Mouse (Mus musculus) intestine, embryonic 14.5 days (tissue): ENCODE data around the gene Usp34. TPM values are rescaled to one million over a fixed set of nuclear protein-coding genes. Genes with fewer than 3 reads are reported as not detected.

Source experiments
- ATAC-seq: fragments of 200-750 bp; cut with Nextera tagmentation; replicated peaks from 2 replicates; pipeline ENCODE4 v1.8.0; 2017; ENCODE audit warnings: low read depth, moderate number of reproducible peaks, moderate TSS enrichment, moderate library complexity; ENCODE audit not compliant: low FRiP score, low TSS enrichment
- DNase-seq: peaks from one replicate; pipeline ENCODE4 v3.0.0-alpha.2; 2018; ENCODE audit warnings: low spot score
- H3K27ac ChIP-seq: fragments of 300-500 bp; sonication (generic); 2 replicates; pipeline ENCODE4 v1.5.1; 2014; ENCODE audit warnings: low read depth, mild to moderate bottlenecking, control low read depth
- H3K27me3 ChIP-seq: fragments of 300-500 bp; sonication (generic); replicated peaks from 2 replicates; pipeline ENCODE4 v1.6.1; 2014; ENCODE audit warnings: low read length, control low read depth; ENCODE audit not compliant: control insufficient read depth, insufficient read depth
- H3K36me3 ChIP-seq: fragments of 300-500 bp; sonication (generic); 2 replicates; pipeline ENCODE4 v1.6.1; 2014; ENCODE audit warnings: low read length, control low read depth; ENCODE audit not compliant: control insufficient read depth, insufficient read depth
- H3K4me1 ChIP-seq: fragments of 300-500 bp; sonication (generic); replicated peaks from 2 replicates; pipeline ENCODE4 v1.6.1; 2014; ENCODE audit warnings: low read length, control low read depth, mixed read lengths; ENCODE audit not compliant: control insufficient read depth, insufficient read depth
- H3K4me2 ChIP-seq: fragments of 300-500 bp; sonication (generic); 2 replicates; pipeline ENCODE4 v1.6.1; 2014; ENCODE audit warnings: low read length
- H3K4me3 ChIP-seq: fragments of 300-500 bp; sonication (generic); 2 replicates; pipeline ENCODE4 v1.5.1; 2014; ENCODE audit warnings: low read depth, low read length, control low read depth, mixed read lengths
- H3K9ac ChIP-seq: fragments of 300-500 bp; sonication (generic); 2 replicates; pipeline ENCODE4 v1.6.1; 2014; ENCODE audit warnings: mild to moderate bottlenecking, low read length
- H3K9me3 ChIP-seq: fragments of 300-500 bp; sonication (generic); 2 replicates; pipeline ENCODE4 v1.6.1; 2016; ENCODE audit warnings: low read length, control low read depth; ENCODE audit not compliant: control insufficient read depth
- WGBS: fragments of 180-500 bp; shearing (Covaris S2); extraction: QIAGEN DNeasy Blood & Tissue Kit; methylation state at CpG from one replicate; pipeline ENCODE4 v1.1.7; 2014; 5-methylcytosine and 5-hydroxymethylcytosine counted together
- polyA plus RNA-seq: library from polyadenylated mRNA; unstranded; fragments of >200 nt; fragmentation: Nextera tagmentation; extraction: Ambion mirVana; gene quantifications from 2 replicates; pipeline ENCODE4 v1.2.1, GENCODE M21; 2014

Usp34 gene
- 37.2 and 39.3 TPM in 2 replicates for polyA plus RNA-seq

DNA sequence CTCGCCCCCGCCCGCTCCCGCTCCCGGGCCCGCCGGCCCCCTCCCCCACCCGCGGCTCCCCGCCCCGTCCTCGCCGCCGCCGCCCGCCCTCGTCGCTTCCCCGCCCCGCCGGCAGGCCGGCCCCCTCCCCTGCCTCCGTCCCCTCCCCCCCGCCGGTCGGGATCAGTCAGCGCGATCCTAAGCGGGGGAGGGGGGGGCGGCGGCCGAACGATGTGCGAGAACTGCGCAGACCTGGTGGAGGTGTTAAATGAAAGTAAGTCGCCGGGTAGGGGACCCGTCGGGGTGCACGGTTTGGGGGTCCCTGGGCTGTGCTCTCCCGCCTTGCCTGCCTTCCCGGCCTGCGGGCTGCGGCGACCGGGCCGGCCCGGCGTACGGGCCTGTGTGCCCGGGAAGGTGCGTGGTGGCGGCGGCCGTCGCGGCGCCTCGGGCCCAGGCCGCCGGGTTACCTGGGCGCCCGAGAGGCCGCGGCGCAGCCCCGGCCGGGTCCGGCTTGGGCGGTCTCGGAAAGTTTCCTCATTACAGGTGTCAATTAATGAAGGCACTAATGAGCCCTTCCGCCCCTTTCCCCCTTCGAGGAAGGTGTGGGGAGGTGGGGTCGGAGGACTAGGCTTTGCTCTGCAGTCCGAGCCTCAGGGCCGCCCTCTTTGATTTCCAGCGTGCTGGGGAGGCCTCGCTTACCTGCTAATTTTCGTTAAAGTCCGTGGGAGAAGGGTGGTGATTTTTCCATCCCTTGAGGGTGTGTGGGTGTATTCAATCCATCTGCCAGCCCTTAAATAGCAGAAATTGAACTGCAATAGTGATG is at the start of gene Usp34:
Gene Usp34, plus strand, starts transcription at position 132 of the 802 bp plus-strand sequence.
- Histone ChIP-seq H3K4me1 (peaks cover 7% of the 10 kb centered on the region; the same call in 1 of the 2 replicates), H3K27ac (peak within 1 kb of the TSS; percentile 98), H3K36me3 (no peaks in the 10 kb centered on the region), H3K27me3 (no peaks in the 10 kb centered on the region), H3K4me2 (peak within 1 kb of the TSS; percentile 62), H3K4me3 (peak within 1 kb of the TSS; percentile 82), H3K9me3 (no peaks in the 10 kb centered on the region), H3K9ac (peak within 1 kb of the TSS; percentile 95)
- ATAC-seq (peak; percentile 50), DNase-seq (peak; percentile 88)
- under 1% methylated on average over 50 of the region's 80 CpGs for WGBS

DNA sequence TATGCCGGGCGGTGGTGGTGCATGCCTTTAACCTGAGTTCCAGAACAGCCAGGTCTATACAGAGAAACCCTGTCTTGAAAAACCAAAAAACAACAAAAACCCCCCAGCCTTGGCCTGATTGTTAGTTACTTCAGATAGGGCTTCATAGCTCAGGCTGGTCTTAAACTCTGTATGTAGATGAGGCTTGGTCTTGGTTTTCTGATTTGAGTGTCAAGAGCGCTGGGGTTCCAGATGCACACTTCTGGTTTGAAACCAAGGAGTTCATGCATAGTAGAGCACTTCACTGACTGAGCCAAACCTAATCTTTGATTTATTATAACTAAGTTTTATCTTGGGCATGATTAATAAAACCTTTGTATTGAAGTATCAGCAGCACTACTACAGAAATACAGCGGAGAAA is 47.6 kb upstream of the Usp34 start:
- no peaks in the 10 kb centered on the region for H3K27me3 ChIP-seq
- no peaks in the 10 kb centered on the region for H3K9me3 ChIP-seq
- no peak overlapping the region for H3K9ac ChIP-seq
- H3K27ac ChIP-seq = no peak overlapping the region
- DNase-seq = no peak
- peaks cover 22% of the 10 kb centered on the region for H3K36me3 ChIP-seq
- no peak overlapping the region for H3K4me3 ChIP-seq
- H3K4me2 ChIP-seq = peak overlapping the region; percentile 63; the same call in 1 of the 2 replicates
- WGBS = 90% methylated on average over 4 of the region's 4 CpGs
- peaks cover 7% of the 10 kb centered on the region for H3K4me1 ChIP-seq
- no peak for ATAC-seq

DNA sequence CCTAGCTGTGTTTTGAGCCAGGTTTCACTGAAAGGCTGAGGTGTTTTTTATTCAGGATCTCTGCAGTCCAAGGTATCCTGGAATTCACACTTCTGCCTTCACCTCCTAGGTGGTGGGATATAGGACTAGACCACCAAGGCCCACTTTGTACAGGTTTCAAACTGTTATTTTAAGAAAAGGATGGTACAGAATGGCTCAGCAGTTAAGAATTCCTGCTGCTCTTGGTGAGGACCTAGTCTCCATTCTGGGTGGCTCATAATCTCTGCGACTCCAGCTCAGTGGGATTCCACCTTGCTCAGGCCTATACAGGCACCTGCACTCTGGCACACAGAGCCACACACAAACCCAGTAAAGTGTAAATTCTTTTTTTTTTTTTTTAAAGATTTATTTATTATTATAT is 47.2 kb upstream of the Usp34 start:
- no peak overlapping the region for H3K27ac ChIP-seq
- H3K4me3 ChIP-seq = no peak overlapping the region
- H3K36me3 ChIP-seq = peaks cover 26% of the 10 kb centered on the region
- H3K9ac ChIP-seq = no peak overlapping the region
- H3K27me3 ChIP-seq = no peaks in the 10 kb centered on the region
- no peaks in the 10 kb centered on the region for H3K9me3 ChIP-seq
- no peak for DNase-seq
- WGBS = 83% methylated on average over 1 of the region's 1 CpGs
- H3K4me2 ChIP-seq = no peak overlapping the region; the same call in 1 of the 2 replicates
- H3K4me1 ChIP-seq = peaks cover 7% of the 10 kb centered on the region
- ATAC-seq = no peak

DNA sequence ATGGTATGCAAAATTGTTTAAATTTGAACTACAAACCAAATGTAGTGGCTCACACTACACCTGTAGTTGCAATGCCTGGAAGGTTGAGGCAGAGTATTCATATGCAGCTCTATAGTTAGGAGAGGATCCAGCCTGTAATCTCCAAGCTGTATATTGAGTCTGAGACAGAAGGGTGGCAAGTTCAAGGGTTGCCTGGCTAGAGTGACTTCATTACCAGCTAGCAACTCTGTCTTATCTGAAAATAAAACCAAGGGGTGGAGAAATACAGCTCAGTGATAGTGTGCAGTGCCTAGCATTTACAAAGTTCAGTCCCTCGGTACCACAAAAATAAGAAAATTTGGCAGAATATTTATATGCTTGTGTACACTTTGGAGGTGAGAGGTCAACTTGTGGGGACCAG is 46.5 kb upstream of the Usp34 start:
- no peaks in the 10 kb centered on the region for H3K27me3 ChIP-seq
- no peaks in the 10 kb centered on the region for H3K9me3 ChIP-seq
- peaks cover 34% of the 10 kb centered on the region for H3K36me3 ChIP-seq
- H3K9ac ChIP-seq = no peak overlapping the region
- H3K4me2 ChIP-seq = no peak overlapping the region
- H3K27ac ChIP-seq = no peak overlapping the region
- ATAC-seq = no peak
- no peak for DNase-seq
- H3K4me3 ChIP-seq = no peak overlapping the region
- H3K4me1 ChIP-seq = peaks cover 7% of the 10 kb centered on the region
- WGBS = 79% methylated on average over 1 of the region's 1 CpGs

DNA sequence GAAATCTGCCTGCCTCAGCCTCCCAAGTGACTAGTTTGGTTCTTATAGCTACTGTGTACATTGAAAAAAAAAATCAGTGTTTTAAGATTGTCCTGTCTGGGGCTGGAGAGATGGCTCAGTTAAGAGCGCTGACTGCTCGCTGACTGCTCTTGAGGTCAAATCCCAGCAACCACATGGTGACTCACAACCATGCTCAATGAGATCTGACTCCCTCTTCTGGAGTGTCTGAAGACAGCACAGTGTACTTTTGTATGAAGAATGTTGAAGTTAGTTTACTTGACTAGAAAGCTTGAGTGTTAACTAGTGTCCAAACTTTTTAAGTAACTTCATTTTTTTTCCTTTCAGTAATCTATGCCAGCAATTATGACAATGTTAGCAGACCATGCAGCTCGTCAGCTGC is 45.2 kb upstream of the Usp34 start:
- no peaks in the 10 kb centered on the region for H3K27me3 ChIP-seq
- no peaks in the 10 kb centered on the region for H3K9me3 ChIP-seq
- DNase-seq (no peak), ATAC-seq (no peak)
- no peak overlapping the region for H3K9ac ChIP-seq
- no peak overlapping the region for H3K4me3 ChIP-seq
- peaks cover 46% of the 10 kb centered on the region for H3K36me3 ChIP-seq
- H3K27ac ChIP-seq = no peak overlapping the region
- WGBS = 80% methylated on average over 3 of the region's 3 CpGs
- no peak overlapping the region for H3K4me2 ChIP-seq
- H3K4me1 ChIP-seq = peaks cover 7% of the 10 kb centered on the region

DNA sequence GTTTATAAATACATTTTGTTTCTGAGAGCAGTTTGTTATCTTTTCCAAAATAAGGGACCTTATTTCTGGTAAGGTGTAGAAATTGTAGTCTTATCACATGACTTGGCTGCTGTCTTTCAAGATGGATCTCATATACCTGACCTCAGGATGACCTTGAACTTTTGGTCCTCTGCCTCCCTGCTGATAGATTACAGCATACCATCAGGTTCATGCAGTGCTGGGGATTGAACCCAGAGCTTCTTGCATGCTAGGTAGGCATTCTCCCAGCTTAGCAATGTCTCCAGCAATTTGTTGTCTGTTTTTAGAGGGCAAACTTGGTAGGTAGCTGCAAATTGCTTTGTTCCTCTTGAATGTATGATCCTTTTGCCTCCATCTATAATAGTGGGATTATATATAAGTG is 41.7 kb upstream of the Usp34 start:
- Histone ChIP-seq H3K9ac (no peak overlapping the region), H3K9me3 (no peaks in the 10 kb centered on the region), H3K36me3 (peaks cover 63% of the 10 kb centered on the region), H3K4me1 (no peaks in the 10 kb centered on the region), H3K4me3 (no peak overlapping the region), H3K27me3 (no peaks in the 10 kb centered on the region), H3K27ac (no peak overlapping the region), H3K4me2 (no peak overlapping the region)
- DNase-seq (no peak), ATAC-seq (no peak)

DNA sequence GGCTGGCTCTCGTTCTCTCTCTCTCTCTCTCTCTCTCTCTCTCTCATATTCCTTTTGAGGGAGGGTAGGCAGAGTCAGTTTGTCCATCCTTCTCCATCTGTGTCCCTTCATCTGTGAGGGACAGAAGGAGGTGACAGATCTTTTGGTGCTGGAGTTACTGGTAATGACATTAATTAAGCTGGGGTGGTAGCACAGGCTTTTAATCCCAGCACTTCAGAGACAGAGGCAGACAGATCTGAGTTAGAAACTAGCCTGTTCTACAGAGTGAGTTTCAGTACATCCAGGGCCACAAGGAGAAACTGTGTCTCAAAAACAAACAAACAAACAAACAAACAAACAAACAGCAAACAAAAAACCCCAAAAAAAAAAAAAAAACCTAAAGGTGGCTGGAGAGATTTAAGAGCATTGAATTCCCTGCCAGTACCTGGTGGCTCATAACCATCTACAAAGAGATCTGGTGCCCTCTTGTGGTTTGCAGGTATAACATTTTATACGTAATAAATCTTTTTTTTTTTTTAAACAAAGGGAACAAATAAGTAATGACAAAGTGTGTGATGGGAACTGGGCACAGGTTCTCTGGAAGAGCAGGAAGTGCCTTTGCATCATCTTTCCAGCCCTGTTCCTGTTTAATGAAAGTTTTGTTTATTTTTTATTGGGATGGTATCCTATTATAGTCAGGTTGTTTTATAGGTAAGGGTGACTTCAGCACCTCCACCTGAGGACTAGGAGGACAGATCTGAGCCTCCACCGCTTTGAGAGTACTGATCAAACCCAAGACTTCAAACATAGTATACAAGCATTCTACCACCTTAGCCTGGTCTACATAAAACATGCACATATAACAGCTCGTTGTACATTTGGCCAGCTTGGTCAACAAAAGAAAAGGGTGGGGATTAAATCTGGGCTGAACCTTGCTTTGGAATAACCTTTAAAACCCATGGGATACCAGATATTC is 34.6 kb upstream of the Usp34 start:
- no peak overlapping the region for H3K4me3 ChIP-seq
- no peaks in the 10 kb centered on the region for H3K4me1 ChIP-seq
- DNase-seq (no peak), ATAC-seq (no peak)
- H3K36me3 ChIP-seq = peaks cover 81% of the 10 kb centered on the region
- no peak overlapping the region for H3K9ac ChIP-seq
- 76% methylated on average over 4 of the region's 4 CpGs for WGBS
- no peaks in the 10 kb centered on the region for H3K9me3 ChIP-seq
- H3K4me2 ChIP-seq = no peak overlapping the region
- H3K27me3 ChIP-seq = no peaks in the 10 kb centered on the region
- H3K27ac ChIP-seq = no peak overlapping the region

DNA sequence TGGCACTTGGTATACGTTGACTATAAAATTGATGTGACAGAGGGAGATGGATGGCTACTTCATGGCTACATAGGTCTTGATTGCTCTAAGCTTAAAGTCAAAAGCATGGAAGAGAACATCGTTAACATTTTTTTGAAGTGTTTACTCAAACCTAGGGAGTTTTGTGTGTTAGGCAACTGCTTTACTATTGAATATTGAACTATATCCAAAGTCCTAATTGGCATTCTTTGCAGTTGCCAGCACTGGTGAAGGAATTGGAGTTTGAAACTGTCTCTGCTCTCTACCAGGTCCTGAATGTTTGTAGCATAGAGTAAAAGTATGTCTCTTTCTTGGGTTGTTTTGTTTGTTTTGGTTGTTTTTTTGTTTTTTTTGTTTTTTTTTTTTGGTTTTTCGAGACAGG is 30.9 kb upstream of the Usp34 start:
- H3K9ac ChIP-seq = no peak overlapping the region
- no peak overlapping the region for H3K4me3 ChIP-seq
- H3K4me1 ChIP-seq = no peaks in the 10 kb centered on the region
- 76% methylated on average over 3 of the region's 3 CpGs for WGBS
- no peaks in the 10 kb centered on the region for H3K9me3 ChIP-seq
- no peak overlapping the region for H3K27ac ChIP-seq
- ATAC-seq (no peak), DNase-seq (no peak)
- no peak overlapping the region for H3K4me2 ChIP-seq
- H3K27me3 ChIP-seq = no peaks in the 10 kb centered on the region
- H3K36me3 ChIP-seq = peaks cover 97% of the 10 kb centered on the region
